Mouse (Mus musculus): ENCODE measurements at regions not wholly inside any gene's neighbourhood (a gene's known extent, or its start where the extent isn't known, plus 50 kb on each side); places are given as distances from the start of the nearest gene placed in this dataset.

DNA sequence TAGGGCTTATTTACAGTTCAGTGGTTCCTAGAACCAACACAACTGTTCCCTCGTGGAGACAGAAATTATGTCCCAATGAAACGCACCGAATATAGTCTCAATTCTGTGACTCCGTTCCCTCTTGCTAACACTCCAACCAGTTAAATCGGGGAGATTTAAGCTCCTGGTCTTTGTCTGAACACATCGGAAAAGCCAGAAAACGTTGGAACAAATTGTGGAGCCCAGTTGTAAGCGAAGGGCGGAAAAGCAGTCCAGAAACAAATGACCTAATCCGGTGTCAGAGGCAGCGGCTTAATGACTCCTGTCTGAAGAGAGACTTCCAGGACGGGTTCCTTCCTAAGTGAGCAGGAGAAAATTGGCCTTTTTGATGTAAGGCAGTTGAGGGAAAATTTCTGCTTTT, 119.2 kb upstream of the Zfp217 start:
- WGBS = 22% methylated on average over 12 of the region's 12 CpGs
- DNase-seq (ENCODE audit: low spot score) (peak; percentile 35), ATAC-seq (ENCODE audit: insufficient read depth, low read depth) (no peak)
- Histone ChIP-seq H3K27me3 (ENCODE audit: control insufficient read depth, insufficient read depth, low read length) (no peaks in the 10 kb centered on the region), H3K36me3 (replicated peaks; ENCODE audit: control insufficient read depth, insufficient read depth, low read length) (no peaks in the 10 kb centered on the region), H3K27ac (ENCODE audit: low read depth) (peak overlapping the region; percentile 72), H3K4me2 (ENCODE audit: low read depth, low read length) (peak overlapping the region; percentile 66), H3K4me1 (ENCODE audit: control insufficient read depth, insufficient read depth) (0 out of 2 replicates have a peak, but pooled peaks cover 7% of the 10 kb centered on the region), H3K9ac (replicated peaks; ENCODE audit: low read depth, low read length) (peak overlapping the region; percentile 42; the same call in 1 of the 2 replicates), H3K9me3 (replicated peaks; ENCODE audit: control insufficient read depth, low read length) (peaks cover 5% of the 10 kb centered on the region; the same call in 1 of the 2 replicates), H3K4me3 (ENCODE audit: low read depth, low read length) (peak overlapping the region; percentile 42)
- no peak for TF ChIP-seq CTCF (IDR thresholded peaks at IDR 0.05; ENCODE audit: low read depth)
- no peak for TF ChIP-seq EP300 (IDR thresholded peaks at IDR 0.05; ENCODE audit: low read depth)

DNA sequence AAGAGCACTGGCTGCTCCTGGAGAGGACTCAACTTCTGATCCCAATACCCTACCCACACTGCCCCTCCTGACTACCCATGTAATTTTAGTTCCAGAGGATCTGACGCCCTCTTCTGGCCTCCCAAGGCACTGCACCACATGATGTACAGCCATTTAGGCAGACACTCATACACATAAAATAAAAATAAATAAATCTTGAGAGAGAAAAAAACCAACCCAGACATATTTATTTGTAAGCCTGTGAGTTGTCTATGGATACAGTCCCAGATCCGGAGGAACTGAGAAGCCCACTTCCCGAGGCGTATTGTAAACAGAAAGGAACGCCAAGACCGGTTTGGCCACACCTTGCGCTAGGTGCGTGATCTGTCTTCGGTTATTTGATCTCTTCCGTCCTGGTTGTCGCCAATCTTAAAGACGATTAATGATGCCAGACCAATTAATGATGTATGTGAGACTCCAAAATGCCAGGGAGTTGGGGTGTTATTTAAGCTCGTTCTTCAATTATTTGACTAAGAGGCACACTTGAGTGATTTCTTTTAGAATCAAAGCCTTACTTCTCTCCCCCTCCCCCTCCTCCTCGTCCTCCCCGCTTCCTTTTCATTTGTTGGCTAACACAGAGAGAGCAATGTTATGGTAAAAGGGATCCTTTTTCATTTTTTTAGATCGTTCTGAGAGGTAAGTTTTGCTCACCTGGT, 118.7 kb upstream of the Zfp217 start:
- Histone ChIP-seq H3K9ac (replicated peaks; ENCODE audit: low read depth, low read length) (peak overlapping the region; percentile 42; the same call in 1 of the 2 replicates), H3K4me2 (ENCODE audit: low read depth, low read length) (peak overlapping the region; percentile 66), H3K9me3 (replicated peaks; ENCODE audit: control insufficient read depth, low read length) (no peaks in the 10 kb centered on the region), H3K4me1 (ENCODE audit: control insufficient read depth, insufficient read depth) (0 out of 2 replicates have a peak, but pooled peaks cover 7% of the 10 kb centered on the region), H3K27me3 (ENCODE audit: control insufficient read depth, insufficient read depth, low read length) (no peaks in the 10 kb centered on the region), H3K36me3 (replicated peaks; ENCODE audit: control insufficient read depth, insufficient read depth, low read length) (no peaks in the 10 kb centered on the region), H3K4me3 (ENCODE audit: low read depth, low read length) (peak overlapping the region; percentile 42), H3K27ac (ENCODE audit: low read depth) (peak overlapping the region; percentile 72)
- TF ChIP-seq CTCF (IDR thresholded peaks at IDR 0.05; ENCODE audit: low read depth) = peak; percentile 40
- no peak for TF ChIP-seq EP300 (IDR thresholded peaks at IDR 0.05; ENCODE audit: low read depth)
- ATAC-seq (ENCODE audit: insufficient read depth, low read depth) (no peak), DNase-seq (ENCODE audit: low spot score) (no peak)
- WGBS = 21% methylated on average over 16 of the region's 16 CpGs

DNA sequence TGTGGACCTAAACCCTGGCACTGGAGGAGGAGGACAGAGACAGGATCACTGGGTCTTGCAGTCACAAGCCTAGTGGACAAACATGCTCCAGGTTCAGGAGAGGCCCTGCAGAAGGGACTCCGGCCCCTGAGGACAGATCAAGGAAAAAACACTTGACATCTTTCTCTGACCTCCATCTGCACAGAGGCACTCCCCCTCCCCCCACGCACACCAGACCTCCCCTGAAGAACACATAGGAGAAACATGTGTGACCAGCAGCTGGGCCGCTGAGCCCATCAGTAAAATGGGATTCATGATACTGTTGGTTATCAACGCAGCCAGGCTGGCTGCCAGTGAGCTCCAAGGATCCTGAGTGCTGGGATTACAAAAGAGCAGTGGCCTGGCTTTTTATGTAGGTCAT, 115.7 kb upstream of the Zfp217 start:
- Histone ChIP-seq H3K4me2 (ENCODE audit: low read depth, low read length) (no peak overlapping the region), H3K4me3 (ENCODE audit: low read depth, low read length) (no peak overlapping the region), H3K27me3 (ENCODE audit: control insufficient read depth, insufficient read depth, low read length) (no peaks in the 10 kb centered on the region), H3K27ac (ENCODE audit: low read depth) (no peak overlapping the region), H3K9ac (replicated peaks; ENCODE audit: low read depth, low read length) (no peak overlapping the region), H3K36me3 (replicated peaks; ENCODE audit: control insufficient read depth, insufficient read depth, low read length) (no peaks in the 10 kb centered on the region), H3K4me1 (ENCODE audit: control insufficient read depth, insufficient read depth) (0 out of 2 replicates have a peak, but pooled peaks cover 7% of the 10 kb centered on the region), H3K9me3 (replicated peaks; ENCODE audit: control insufficient read depth, low read length) (no peaks in the 10 kb centered on the region)
- no peak for TF ChIP-seq EP300 (IDR thresholded peaks at IDR 0.05; ENCODE audit: low read depth)
- no peak for TF ChIP-seq CTCF (IDR thresholded peaks at IDR 0.05; ENCODE audit: low read depth)
- DNase-seq (ENCODE audit: low spot score) (no peak), ATAC-seq (ENCODE audit: insufficient read depth, low read depth) (no peak)
- 46% methylated on average over 4 of the region's 4 CpGs for WGBS

DNA sequence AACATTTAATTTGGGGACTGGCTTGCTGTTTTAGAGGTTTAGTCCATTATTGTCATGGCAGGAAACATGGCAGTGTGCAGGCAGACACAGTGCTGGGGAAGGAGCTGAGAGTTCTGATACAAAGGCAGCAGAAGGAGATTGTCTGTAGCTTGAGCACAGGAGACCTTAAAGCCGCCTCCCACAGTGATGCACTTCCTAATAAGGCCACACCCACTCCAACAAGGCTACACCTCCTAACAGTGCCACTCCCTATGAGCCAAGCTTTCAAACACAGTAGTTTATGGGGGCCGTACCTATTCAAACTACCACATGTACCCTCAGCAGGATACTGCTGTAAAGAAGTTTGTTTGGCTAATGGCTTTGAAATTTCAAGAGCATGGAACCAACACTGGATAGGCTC, 113.3 kb upstream of the Zfp217 start:
- Histone ChIP-seq H3K27me3 (ENCODE audit: control insufficient read depth, insufficient read depth, low read length) (no peaks in the 10 kb centered on the region), H3K27ac (ENCODE audit: low read depth) (no peak overlapping the region), H3K4me3 (ENCODE audit: low read depth, low read length) (no peak overlapping the region), H3K9me3 (replicated peaks; ENCODE audit: control insufficient read depth, low read length) (no peaks in the 10 kb centered on the region), H3K36me3 (replicated peaks; ENCODE audit: control insufficient read depth, insufficient read depth, low read length) (no peaks in the 10 kb centered on the region), H3K4me2 (ENCODE audit: low read depth, low read length) (no peak overlapping the region), H3K4me1 (ENCODE audit: control insufficient read depth, insufficient read depth) (0 out of 2 replicates have a peak, but pooled peaks cover 4% of the 10 kb centered on the region), H3K9ac (replicated peaks; ENCODE audit: low read depth, low read length) (no peak overlapping the region)
- DNase-seq (ENCODE audit: low spot score) = no peak
- 89% methylated on average over 2 of the region's 2 CpGs for WGBS
- no peak for ATAC-seq (ENCODE audit: insufficient read depth, low read depth)
- TF ChIP-seq CTCF (IDR thresholded peaks at IDR 0.05; ENCODE audit: low read depth) (no peak), EP300 (IDR thresholded peaks at IDR 0.05; ENCODE audit: low read depth) (no peak)

DNA sequence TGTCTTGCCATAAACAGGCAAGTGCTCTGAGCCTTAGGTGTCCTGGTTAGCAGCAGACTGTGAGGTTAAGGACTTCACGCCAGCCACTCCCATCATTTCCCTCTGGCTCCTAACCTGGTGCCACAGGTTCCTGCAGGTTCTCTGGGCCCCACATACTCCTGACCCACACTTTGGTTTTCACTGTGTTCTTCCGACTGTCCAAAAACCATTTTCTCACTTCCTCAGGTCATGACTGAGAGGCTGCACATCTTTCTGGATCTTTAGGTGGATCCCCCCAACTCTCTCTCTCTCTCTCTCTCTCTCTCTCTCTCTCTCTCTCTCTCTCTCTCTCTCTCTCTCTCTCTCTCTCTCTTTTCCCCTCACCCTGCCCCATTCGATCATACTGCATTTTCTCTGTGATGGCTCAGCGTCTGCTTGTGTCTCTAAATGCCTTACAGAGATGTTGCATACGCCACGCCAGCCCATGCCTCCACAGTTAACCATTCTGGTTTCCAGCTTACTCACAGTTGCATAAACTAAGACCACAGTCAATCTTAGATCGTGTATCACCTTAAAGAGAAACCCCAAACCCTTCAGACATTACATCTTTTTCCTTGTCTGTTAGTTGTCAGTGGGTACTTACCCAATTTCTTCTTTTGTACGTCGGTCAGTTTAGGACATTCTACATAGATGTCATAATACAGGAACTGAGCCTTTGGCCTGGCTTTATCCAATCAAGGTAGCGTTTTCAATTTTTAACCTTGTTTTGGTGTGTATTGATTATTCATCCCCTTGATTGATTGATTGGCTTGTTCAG, 112.0 kb upstream of the Zfp217 start:
- Histone ChIP-seq H3K4me3 (ENCODE audit: low read depth, low read length) (no peak overlapping the region), H3K36me3 (replicated peaks; ENCODE audit: control insufficient read depth, insufficient read depth, low read length) (no peaks in the 10 kb centered on the region), H3K9me3 (replicated peaks; ENCODE audit: control insufficient read depth, low read length) (no peaks in the 10 kb centered on the region), H3K9ac (replicated peaks; ENCODE audit: low read depth, low read length) (no peak overlapping the region), H3K4me2 (ENCODE audit: low read depth, low read length) (no peak overlapping the region), H3K4me1 (ENCODE audit: control insufficient read depth, insufficient read depth) (0 out of 2 replicates have a peak, but pooled peaks cover 4% of the 10 kb centered on the region), H3K27me3 (ENCODE audit: control insufficient read depth, insufficient read depth, low read length) (no peaks in the 10 kb centered on the region), H3K27ac (ENCODE audit: low read depth) (no peak overlapping the region)
- ATAC-seq (ENCODE audit: insufficient read depth, low read depth) (no peak), DNase-seq (ENCODE audit: low spot score) (no peak)
- TF ChIP-seq CTCF (IDR thresholded peaks at IDR 0.05; ENCODE audit: low read depth) (no peak), EP300 (IDR thresholded peaks at IDR 0.05; ENCODE audit: low read depth) (no peak)
- 88% methylated on average over 10 of the region's 10 CpGs for WGBS

Measured in heart, postnatal 0 days (tissue).